15 mouse cellular contexts compared by ENCODE assay signal in genomic region chr5:28377299-28377698, GRCm38 (mm10).
"Had no signal": no experiment of that assay in that cellular context is flagged by ENCODE, and none has a peak within 500 bp of the region (broad histone marks: within the 10 kb centered on the region; RNA-seq: fewer than 3 reads in every experiment).

No protein-coding gene starts in this region.

- H3K4me2 ChIP-seq: neural tube, embryonic 13.5 days; neural tube, embryonic 15.5 days; stomach, embryonic 15.5 days had no signal

- H3K9me3 ChIP-seq: neural tube, embryonic 13.5 days; neural tube, embryonic 15.5 days; stomach, embryonic 15.5 days had no signal

- H3K27ac ChIP-seq: neural tube, embryonic 13.5 days; neural tube, embryonic 15.5 days; stomach, embryonic 15.5 days had no signal

- H3K4me1 ChIP-seq: stomach, embryonic 15.5 days had no signal

- H3K9ac ChIP-seq: neural tube, embryonic 13.5 days; neural tube, embryonic 15.5 days; stomach, embryonic 15.5 days had no signal

- H3K27me3 ChIP-seq: neural tube, embryonic 13.5 days; neural tube, embryonic 15.5 days; stomach, embryonic 15.5 days had no signal

- H3K4me3 ChIP-seq: neural tube, embryonic 13.5 days; neural tube, embryonic 15.5 days; stomach, embryonic 15.5 days had no signal

- DNase-seq: retina, postnatal 1 day; right cerebral cortex, adult 18-20 months; right cerebral cortex, postnatal 14 days; right cerebral cortex, postnatal 25 days; right cerebral cortex, postnatal 4 days; spleen, adult 18-20 months; thymus, adult 18-20 months; thymus, adult 2 months; thymus, postnatal 14 days; thymus, postnatal 25 days; thymus, postnatal 36 days; thymus, postnatal 4 days had no signal
